Mouse (Mus musculus) megakaryocyte progenitor cell, adult 5-6 weeks (primary cell): ENCODE measurements around the gene Gm20388. TPM values are rescaled to one million over a fixed set of nuclear protein-coding genes. Genes with fewer than 3 reads are reported as not detected.
A peak's percentile ranks its signal among the peaks of the same experiment; 100 is the strongest.

ENCODE experiments used
- ATAC-seq: replicated peaks from 2 replicates; pipeline ENCODE4 v1.8.0; 2016; ENCODE audit warnings: mild to moderate bottlenecking, moderate TSS enrichment, inconsistent platforms; ENCODE audit not compliant: poor library complexity
- total RNA-seq, 2 experiments: library from RNA; stranded (forward) in 1 of 2; stranded (reverse) in 1 of 2; fragments of 157-497, 149-512 nt in 1 of 2; fragments of 200-1000 nt in 1 of 2; gene quantifications; 2 replicates each; pipeline versions ENCODE4 v1.2.3 to v1.2.4; 2015 to 2017

Gene Gm20388
- total RNA-seq, 2 experiments from 2014 or later: 18.6 TPM; not detected in 1

DNA sequence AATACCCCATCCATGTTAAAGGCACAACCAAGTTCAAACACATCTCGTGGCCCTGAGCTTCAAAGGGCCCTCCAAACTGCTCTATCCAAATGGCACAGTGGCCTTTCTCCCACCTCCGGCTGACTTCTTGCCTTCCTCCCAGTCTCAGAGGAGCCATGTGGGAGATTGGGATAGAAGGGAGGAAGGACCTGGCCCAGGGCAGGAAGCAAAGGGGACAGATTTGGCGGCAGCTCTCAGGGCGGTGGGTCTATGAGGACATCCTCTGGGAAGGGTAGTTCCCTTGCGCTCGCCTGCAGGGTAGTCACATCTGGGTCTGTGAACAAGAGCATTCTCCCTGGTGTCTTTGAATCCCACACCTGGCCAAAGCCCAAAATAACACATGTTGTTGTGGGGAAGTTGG, 2786.9 kb downstream of the Gm20388 start:
- ATAC-seq: no peak

- no peak for ATAC-seq
These were observed 2787.7 kb downstream of the Gm20388 start for GRCm38 (mm10) chr8:122698254-122698768.

DNA sequence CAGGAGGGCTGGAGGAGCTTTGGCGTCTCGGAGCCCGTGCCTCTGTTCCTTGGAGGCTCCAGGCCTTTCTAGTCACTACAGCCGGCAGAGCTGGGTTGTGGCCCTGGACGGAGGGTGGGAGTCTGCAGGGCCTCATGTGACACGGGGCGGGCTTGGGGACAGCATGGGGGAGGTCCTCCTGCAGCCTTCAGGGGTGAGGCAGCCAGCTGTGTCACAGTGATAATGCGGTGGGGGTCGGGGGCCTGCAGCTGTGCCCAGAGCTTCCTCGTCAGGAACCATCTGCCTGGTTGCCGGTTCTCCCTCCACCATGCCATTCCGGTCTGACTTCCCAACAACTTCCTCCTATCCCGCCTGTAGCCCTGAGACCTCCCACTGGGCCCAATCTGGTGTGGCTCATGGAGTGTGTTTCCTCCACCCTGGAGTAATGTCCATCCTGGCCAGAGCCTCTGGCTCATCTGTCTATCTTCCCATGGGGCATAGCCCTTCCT, 2788.4 kb downstream of the Gm20388 start, which contains the start of gene Cbfa2t3:
TSS of gene Cbfa2t3 (minus strand) at position 105 of the 488 bp plus-strand sequence.
- peak; percentile 52 for ATAC-seq

DNA sequence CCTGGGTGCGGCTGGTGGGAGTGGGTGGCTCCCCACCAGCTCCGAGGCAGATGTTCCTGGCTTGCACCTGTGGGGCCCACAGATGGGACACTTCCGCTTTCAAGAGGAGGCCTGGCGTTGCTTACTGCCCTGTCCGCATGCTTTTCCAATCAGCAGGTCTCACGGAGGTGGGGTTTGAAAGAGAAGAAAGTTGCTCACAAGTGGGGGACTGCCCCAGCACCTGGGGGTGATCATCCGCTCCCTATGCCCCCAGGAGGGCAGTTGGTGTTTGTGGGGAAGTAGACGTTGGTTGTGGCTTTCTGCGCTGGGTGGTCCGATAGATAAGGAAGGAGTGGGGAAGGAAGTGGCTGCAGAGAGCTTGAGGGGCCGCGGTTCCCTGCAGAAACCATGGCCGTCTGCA, 2790.0 kb downstream of the Gm20388 start:
- ATAC-seq: peak; percentile 58

DNA sequence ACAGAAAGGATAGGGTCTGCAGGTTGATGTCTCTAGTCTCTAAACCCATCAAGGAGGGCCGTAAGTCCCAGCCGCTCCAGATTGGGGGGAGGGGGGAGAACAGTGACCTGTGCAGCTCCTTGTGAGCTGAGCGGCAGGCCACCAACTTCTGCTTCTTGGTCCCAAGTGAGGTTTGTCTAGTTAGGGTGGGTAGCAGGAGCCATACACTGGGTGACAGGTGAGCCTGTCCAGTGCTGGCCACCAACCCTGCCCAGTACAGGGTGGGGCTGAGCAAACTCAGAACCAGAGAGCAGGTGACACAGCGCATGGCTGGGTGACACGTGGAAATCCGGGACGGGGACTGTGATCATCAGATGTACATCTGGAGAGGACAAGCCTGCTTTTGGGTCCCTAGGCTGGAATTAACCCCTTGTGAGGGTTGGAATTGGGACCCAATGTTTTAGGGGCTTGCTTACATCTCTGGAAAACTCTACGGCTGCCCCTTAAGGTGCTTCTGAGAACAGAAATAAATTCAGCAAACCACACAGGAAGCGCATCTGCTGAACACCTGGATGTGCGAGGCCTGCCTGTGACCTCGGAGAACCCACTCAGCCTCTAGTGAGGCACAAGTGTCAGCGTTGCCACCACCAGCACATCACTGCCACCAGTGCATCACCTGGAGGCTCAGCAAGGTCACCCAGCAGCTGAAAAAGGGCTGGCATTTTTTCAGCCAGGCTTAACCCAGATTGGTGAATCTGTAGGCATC, 2791.0 kb downstream of the Gm20388 start:
- ATAC-seq: no peak

- ATAC-seq: peak; percentile 3; the same call in 1 of the 2 replicates
These were observed 2791.8 kb downstream of the Gm20388 start for GRCm38 (mm10) chr8:122702301-122702941.

GRCm38 (mm10) chr8:122702957-122703356, 2792.3 kb downstream of the Gm20388 start:
- ATAC-seq: no peak

- no peak for ATAC-seq
These were observed 2794.0 kb downstream of the Gm20388 start for GRCm38 (mm10) chr8:122704612-122705011.

DNA sequence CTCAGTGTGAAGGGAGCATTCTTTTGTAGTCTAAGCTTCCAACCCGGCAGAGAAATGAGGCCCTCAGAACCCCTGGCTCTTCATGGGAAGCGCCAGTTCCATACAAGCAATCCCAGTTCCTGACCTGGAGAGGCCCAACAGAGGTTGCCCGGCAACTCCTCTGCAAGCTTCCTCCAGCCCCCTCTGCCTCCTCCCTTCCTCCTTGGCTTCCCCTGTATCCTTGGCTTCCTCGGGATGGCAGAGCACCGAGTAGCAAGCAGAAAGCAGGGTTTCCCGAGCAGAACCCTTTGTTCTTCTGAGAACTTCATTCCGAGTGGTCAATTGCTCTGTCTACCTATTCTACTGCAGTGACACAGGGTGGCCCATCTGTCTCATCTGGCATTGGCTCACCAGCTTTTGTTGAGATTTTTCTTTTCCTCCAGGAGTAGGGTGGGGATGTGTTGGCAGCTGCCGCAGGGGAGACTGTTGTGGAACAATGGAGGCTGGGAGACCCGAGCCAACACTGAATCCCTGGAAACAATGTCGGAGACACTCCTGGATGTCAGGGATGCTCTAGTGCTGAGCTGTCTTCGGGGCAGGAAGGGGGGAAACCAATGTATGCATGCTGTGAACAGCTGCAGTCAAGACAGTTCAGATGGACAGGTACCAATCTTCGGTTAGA, 2795.4 kb downstream of the Gm20388 start:
- ATAC-seq: no peak

GRCm38 (mm10) chr8:122707184-122707583, 2796.5 kb downstream of the Gm20388 start:
- ATAC-seq: no peak

DNA sequence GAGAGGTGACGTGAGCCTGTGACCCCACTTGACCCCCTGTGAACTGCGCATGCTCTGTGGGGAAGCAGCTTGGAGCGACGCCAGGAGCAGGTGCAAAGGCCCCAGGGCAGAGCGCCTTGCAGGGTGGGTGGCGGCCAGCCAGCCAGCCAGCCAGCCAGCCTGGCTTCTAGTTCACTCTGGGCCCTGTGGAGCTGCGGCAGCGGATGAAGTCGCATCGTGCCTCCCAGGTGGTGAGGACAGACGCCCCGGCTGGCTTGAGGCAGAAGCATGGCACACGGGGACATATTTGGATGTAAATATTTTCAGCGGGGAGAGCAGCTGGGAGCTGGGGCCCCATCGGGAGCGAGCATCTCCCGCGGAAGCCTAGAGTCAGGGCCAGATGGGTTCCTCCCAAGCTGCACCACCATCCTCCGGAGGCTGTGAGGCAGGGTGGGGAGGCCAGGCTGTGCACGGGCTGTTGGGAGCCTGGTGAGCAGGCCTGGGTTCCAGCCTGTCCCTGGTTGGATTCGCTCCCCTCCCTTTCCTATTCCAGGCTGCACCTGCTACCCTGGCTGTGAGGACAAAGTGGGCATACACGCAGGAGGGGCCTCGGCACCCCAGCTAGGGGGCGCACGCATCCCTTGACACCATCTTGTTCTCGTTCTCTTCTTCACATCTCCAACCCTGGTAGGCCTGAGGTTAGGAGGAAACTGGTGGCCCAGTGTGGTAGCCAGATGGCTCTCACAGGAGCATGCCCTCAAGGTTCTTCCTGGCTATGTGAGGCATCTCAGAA, 2798.9 kb downstream of the Gm20388 start:
- ATAC-seq: no peak

GRCm38 (mm10) chr8:122711480-122711879, 2800.8 kb downstream of the Gm20388 start:
- peak; percentile 7; the same call in 1 of the 2 replicates for ATAC-seq

DNA sequence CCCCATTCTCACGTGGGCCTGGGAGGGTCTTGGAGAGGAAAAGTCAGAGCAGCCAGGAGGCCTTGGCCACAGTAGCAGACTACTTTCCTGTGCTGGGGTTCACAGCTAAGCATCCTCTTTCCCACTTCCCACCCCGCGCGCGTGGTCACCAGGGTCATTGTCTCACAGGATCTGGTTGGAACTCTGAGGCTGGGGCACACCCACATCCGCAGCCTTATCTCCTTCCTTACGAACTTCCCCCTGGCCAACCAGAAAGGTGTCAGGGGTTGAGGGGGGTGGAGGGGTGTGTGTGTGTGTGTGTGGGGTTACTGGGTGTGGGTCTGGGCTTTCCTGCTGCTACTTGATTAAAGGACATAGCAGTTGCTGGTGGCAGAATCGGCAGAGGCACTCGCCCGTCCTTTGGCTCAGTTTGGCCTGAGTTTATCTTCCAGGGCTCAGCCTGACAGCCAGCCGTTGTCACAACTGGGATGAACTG, 2801.3 kb downstream of the Gm20388 start:
- peak; percentile 77 for ATAC-seq

DNA sequence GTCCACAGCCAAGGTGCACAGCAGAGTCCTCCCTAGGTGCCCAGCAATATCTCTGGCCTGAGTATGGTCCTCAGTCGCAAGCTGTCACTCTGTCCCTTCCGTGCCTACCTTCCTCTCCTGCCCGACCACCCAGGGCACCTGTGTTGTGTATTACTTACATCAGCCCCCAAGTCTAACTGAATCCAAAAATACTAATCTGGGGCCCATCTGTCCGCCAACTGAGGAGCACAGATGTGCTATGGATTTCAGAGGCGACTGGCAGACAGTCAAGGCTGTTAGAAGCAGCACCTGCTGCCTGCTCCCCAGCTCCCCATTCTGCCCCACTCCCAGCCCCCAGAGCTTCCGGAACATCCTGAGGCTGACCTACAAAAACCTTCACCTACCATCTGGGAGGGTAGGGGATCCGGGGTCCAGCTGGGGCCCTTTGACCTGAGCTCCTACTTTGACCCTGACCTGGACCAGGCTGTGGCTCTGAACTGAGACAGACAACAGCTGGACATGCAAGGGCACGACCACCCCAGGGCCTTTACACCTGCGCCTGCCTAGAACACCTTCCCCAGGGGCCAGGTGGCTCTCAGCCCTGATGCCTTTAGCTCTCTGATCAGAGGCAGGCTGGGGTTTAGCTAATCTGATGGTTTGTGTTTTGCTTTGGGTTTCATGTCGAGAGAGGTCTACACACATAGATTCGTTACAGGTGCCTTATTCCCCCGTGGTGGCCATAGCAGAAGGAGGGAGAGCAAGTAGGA, 2801.9 kb downstream of the Gm20388 start:
- peak; percentile 25 for ATAC-seq

DNA sequence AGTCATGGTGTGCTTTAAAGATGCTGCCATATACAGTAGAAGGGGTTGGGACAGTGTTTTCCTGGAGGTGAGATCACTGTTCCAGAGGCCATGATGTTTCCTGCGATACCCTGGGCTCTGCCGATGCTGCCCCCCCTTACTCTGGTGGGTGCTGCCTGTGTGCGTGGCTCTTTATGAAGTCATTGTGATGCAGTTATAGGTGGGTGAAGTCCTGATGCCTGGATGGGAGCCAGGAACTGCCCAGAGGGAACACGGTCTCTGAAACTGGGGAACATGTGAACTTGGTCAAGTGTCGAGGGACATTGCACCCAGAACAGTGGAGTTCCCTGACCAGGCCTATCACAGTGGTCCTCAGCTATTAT, 2802.5 kb downstream of the Gm20388 start:
- no peak for ATAC-seq

- no peak for ATAC-seq
These were observed 2805.9 kb downstream of the Gm20388 start for GRCm38 (mm10) chr8:122716566-122716965.

- ATAC-seq: no peak
These were observed 2807.3 kb downstream of the Gm20388 start for GRCm38 (mm10) chr8:122717869-122718509.

GRCm38 (mm10) chr8:122718711-122719499, 2808.3 kb downstream of the Gm20388 start:
- ATAC-seq: no peak
